Mouse (Mus musculus): ENCODE results near the gene Foxe1.

DNA sequence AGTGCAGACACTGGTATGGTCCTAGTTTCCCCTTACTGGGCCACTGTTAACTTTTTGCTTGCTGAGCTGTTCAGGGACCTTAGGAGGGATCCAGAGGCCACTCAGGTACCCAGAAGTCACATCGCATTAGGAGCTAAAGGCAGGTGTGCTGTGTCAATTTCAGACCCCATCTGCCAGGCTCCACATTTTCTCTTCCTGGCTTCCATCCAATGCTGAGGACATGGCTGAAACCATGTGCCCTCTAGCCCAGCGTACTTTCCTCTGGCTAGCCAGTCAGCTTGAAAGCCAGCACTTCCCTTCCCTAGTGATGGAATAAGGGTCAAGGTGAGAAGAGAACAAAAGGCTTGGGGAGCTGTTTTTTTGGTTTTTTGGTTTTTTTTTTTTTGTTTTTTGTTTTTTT lies 31.8 kb upstream of the Foxe1 start:
- no peak for TF ChIP-seq POLR2A (IDR thresholded peaks at IDR 0.05; ENCODE audit: low read depth, low read length)
- TF ChIP-seq CTCF (IDR thresholded peaks at IDR 0.05; ENCODE audit: extremely low read depth, insufficient read length, insufficient replicate concordance, low read depth, low read length): no peak

Data from small intestine, adult 2 months (tissue).